Mouse (Mus musculus): ENCODE results near the gene Srf. TPM values are rescaled to one million over a fixed set of nuclear protein-coding genes. Genes with fewer than 3 reads are reported as not detected.

Srf gene
- polyA plus RNA-seq, 1 experiment from 2014 or later = 11.9 TPM

Small RNA genes lying within 50 kb of the gene (microRNA-seq; reads per million reads assigned to microRNA genes)
- 0.34 reads per million for gene Mir6976

Other genes with a start within 250 kb of the Srf start
- 5.4 and 5.6 TPM in 2 replicates for gene Abcc10, start 227.8 kb downstream of the Srf start, polyA plus RNA-seq (2014; fragmentation: Nextera tagmentation; extraction: Ambion mirVana)
- gene Zfp318, start 172.4 kb downstream of the Srf start, polyA plus RNA-seq (2014; fragmentation: Nextera tagmentation; extraction: Ambion mirVana) = 8.5 and 14.6 TPM in 2 replicates
- gene Crip3, start 127.2 kb downstream of the Srf start, polyA plus RNA-seq (2014; fragmentation: Nextera tagmentation; extraction: Ambion mirVana) = 0.57 and 0.67 TPM in 2 replicates
- gene Slc22a7, start 117.7 kb downstream of the Srf start, polyA plus RNA-seq (2014; fragmentation: Nextera tagmentation; extraction: Ambion mirVana) = not detected in 2 replicates
- 0.32 and 0.39 TPM in 2 replicates for gene Ttbk1, start 68.5 kb downstream of the Srf start, polyA plus RNA-seq (2014; fragmentation: Nextera tagmentation; extraction: Ambion mirVana)
- 58.4 and 64.4 TPM in 2 replicates for gene Dnph1, start 59.5 kb downstream of the Srf start, polyA plus RNA-seq (2014; fragmentation: Nextera tagmentation; extraction: Ambion mirVana)
- gene Cul9, start 9.8 kb downstream of the Srf start, polyA plus RNA-seq (2014; fragmentation: Nextera tagmentation; extraction: Ambion mirVana) = 3.8 and 3.9 TPM in 2 replicates
- 54.0 and 56.6 TPM in 2 replicates for gene Ptk7, start 73.3 kb upstream of the Srf start, polyA plus RNA-seq (2014; fragmentation: Nextera tagmentation; extraction: Ambion mirVana)
- 42.1 and 45.7 TPM in 2 replicates for gene Klc4, start 89.8 kb upstream of the Srf start, polyA plus RNA-seq (2014; fragmentation: Nextera tagmentation; extraction: Ambion mirVana)
- 134 and 144 TPM in 2 replicates for gene Mrpl2, start 90.1 kb upstream of the Srf start, polyA plus RNA-seq (2014; fragmentation: Nextera tagmentation; extraction: Ambion mirVana)
- gene Cul7, start 94.2 kb upstream of the Srf start, polyA plus RNA-seq (2014; fragmentation: Nextera tagmentation; extraction: Ambion mirVana) = 43.4 and 43.7 TPM in 2 replicates
- gene Rrp36, start 118.2 kb upstream of the Srf start, polyA plus RNA-seq (2014; fragmentation: Nextera tagmentation; extraction: Ambion mirVana) = 49.1 and 57.7 TPM in 2 replicates
- 156 and 161 TPM in 2 replicates for gene Mea1, start 122.6 kb upstream of the Srf start, polyA plus RNA-seq (2014; fragmentation: Nextera tagmentation; extraction: Ambion mirVana)
- gene Klhdc3, start 124.7 kb upstream of the Srf start, polyA plus RNA-seq (2014; fragmentation: Nextera tagmentation; extraction: Ambion mirVana) = 109 and 110 TPM in 2 replicates
- 85.6 and 88.5 TPM in 2 replicates for gene Ppp2r5d, start 148.9 kb upstream of the Srf start, polyA plus RNA-seq (2014; fragmentation: Nextera tagmentation; extraction: Ambion mirVana)
- gene Pex6, start 155.3 kb upstream of the Srf start, polyA plus RNA-seq (2014; fragmentation: Nextera tagmentation; extraction: Ambion mirVana) = 18.3 and 20.8 TPM in 2 replicates
- 0.23 and 1.5 TPM in 2 replicates for gene Gnmt, start 173.0 kb upstream of the Srf start, polyA plus RNA-seq (2014; fragmentation: Nextera tagmentation; extraction: Ambion mirVana)
- 69.0 and 70.4 TPM in 2 replicates for gene Cnpy3, start 196.0 kb upstream of the Srf start, polyA plus RNA-seq (2014; fragmentation: Nextera tagmentation; extraction: Ambion mirVana)
- 0.69 and 0.74 TPM in 2 replicates for gene Ptcra, start 207.5 kb upstream of the Srf start, polyA plus RNA-seq (2014; fragmentation: Nextera tagmentation; extraction: Ambion mirVana)
- gene 2310039H08Rik, start 216.5 kb upstream of the Srf start, polyA plus RNA-seq (2014; fragmentation: Nextera tagmentation; extraction: Ambion mirVana) = 87.5 and 89.9 TPM in 2 replicates
- 133 and 150 TPM in 2 replicates for gene Rpl7l1, start 226.5 kb upstream of the Srf start, polyA plus RNA-seq (2014; fragmentation: Nextera tagmentation; extraction: Ambion mirVana)